Comparison of ENCODE assay signal across 8 mouse cellular contexts in the genomic region with DNA sequence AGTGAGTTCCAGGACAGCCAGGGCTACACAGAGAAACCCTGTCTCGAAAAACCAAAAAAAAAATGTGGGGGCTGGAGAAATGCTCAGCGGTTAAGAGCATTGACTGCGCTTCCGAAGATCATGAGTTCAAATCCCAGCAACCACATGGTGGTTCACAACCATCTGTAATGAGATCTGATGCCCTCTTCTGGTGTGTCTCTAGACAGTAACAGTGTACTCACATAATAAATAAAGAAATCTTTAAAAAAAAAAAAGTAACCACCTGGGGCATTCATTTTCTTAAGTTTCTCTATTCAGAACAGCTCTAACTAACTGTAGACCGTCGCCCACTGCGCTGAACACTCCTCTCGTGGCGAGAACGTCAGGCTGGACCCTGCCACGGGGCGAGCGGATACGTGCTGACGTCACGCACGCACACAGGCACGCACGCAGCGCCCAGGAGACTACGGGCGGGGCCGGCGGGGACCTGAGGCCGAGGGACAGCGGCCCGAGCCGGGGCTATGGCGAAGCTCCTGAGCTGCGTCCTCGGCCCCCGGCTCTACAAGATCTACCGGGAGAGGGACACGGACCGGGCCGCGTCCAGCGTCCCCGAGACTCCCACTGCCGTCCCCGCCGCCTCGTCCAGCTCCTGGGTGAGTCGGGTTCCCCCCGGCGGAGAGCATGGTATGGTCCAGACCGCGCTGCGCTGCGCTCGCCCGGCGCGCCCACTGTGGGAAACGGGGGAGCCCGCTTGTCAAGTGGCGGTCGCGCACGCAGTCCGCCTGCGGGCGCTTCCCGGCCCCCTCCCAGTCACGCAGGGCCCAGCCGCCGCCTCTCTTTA. TPM values are rescaled to one million over a fixed set of nuclear protein-coding genes. Genes with fewer than 3 reads are reported as not detected.
A peak's percentile ranks its signal among the peaks of the same experiment; 100 is the strongest.
DNase-seq lines count a peak whose midpoint lies in the region; ATAC-seq lines count a peak whose summit lies in the region.

A gene (plus strand): TSS at position 439 of the 820 bp plus-strand sequence.

- 2% methylated on average over 67 of the region's 67 CpGs for WGBS in hindbrain, embryonic 12.5 days

- peaks cover 12% of the 10 kb centered on the region for H3K4me1 ChIP-seq in hindbrain, embryonic 12.5 days

- DNase-seq in Muller cell, postnatal 12 days (ENCODE audit: inconsistent ontology term) = peak; percentile 96
- peak; percentile 96 for DNase-seq in cerebellum, adult 9-11 months
- DNase-seq in frontal cortex, postnatal 10 days (ENCODE audit: low spot score in 2 of 2) = peak; percentile 90 to 93
- peak; percentile 96 to 97 for DNase-seq in layer of hippocampus, postnatal 14 days (ENCODE audit: low spot score in 2 of 2)
- DNase-seq in lung, postnatal 14 days = peak; percentile 94
- peak; percentile 86 for DNase-seq in retina, adult 2 months (ENCODE audit: low read depth, low spot score)
- DNase-seq in thymus, postnatal 36 days = peak; percentile 93 to 96

- peaks cover 28% of the 10 kb centered on the region for H3K36me3 ChIP-seq in hindbrain, embryonic 12.5 days

- peak; percentile 98 for ATAC-seq in hindbrain, embryonic 12.5 days (ENCODE audit: low FRiP score)

- H3K27me3 ChIP-seq in hindbrain, embryonic 12.5 days = 0 out of 2 replicates have a peak, but pooled peaks cover 6% of the 10 kb centered on the region

- H3K9me3 ChIP-seq in hindbrain, embryonic 12.5 days (replicated peaks) = no peaks in the 10 kb centered on the region

- H3K27ac ChIP-seq in hindbrain, embryonic 12.5 days = peak within 1 kb of the TSS; percentile 97

- H3K4me2 ChIP-seq in hindbrain, embryonic 12.5 days (replicated peaks) = peak within 1 kb of the TSS; percentile 67

- H3K4me3 ChIP-seq in hindbrain, embryonic 12.5 days = peak within 1 kb of the TSS; percentile 67

- peak within 1 kb of the TSS; percentile 82 for H3K9ac ChIP-seq in hindbrain, embryonic 12.5 days

RNA-seq across cellular contexts. Expression of the gene that starts here (rescaled TPM):
- polyA plus RNA-seq in hindbrain, embryonic 12.5 days (2016; fragmentation: Nextera tagmentation; extraction: Ambion mirVana) = 78.6 and 81.1 TPM in 2 replicates
- total RNA-seq in layer of hippocampus, postnatal 14 days (2021) = 10 to 100 TPM; 88.8 to 93.0 TPM

Comparison
In these comparisons a context has a peak if more than half of its experiments do, and no peak if none do; other contexts are left out.
1. Peak in every context shown above with its lines: DNase-seq, ATAC-seq, H3K4me3 ChIP-seq and H3K27ac ChIP-seq.